Mouse (Mus musculus) thymus, adult 2 months (tissue): ENCODE data around the gene Pram1. TPM values are rescaled to one million over a fixed set of nuclear protein-coding genes. Genes with fewer than 3 reads are reported as not detected.

Experiments used
- DNase-seq: peaks from one replicate; pipeline ENCODE4 v3.0.0; 2021
- H3K27ac ChIP-seq: fragments of 200-500 bp; 2 replicates; pipeline ENCODE4 v1.5.1; 2012; ENCODE audit warnings: low read length, control low read depth; ENCODE audit not compliant: control insufficient read depth, insufficient read depth
- H3K27me3 ChIP-seq: fragments of 200-500 bp; 2 replicates; pipeline ENCODE4 v1.6.1; 2012; ENCODE audit warnings: mild to moderate bottlenecking, low read length, moderate library complexity, mixed read lengths; ENCODE audit not compliant: control insufficient read depth, insufficient read depth
- H3K36me3 ChIP-seq: fragments of 200-500 bp; 2 replicates; pipeline ENCODE4 v1.6.1; 2012; ENCODE audit warnings: mild to moderate bottlenecking, low read length, moderate library complexity; ENCODE audit not compliant: control insufficient read depth, insufficient read depth
- H3K4me1 ChIP-seq: fragments of 200-500 bp; replicated peaks from 2 replicates; pipeline ENCODE4 v1.6.1; 2012; ENCODE audit warnings: low read length; ENCODE audit not compliant: control insufficient read depth, insufficient read depth
- H3K4me3 ChIP-seq: fragments of 200-500 bp; 2 replicates; pipeline ENCODE4 v1.5.1; 2012; ENCODE audit warnings: mild to moderate bottlenecking, low read length, control low read depth, moderate library complexity; ENCODE audit not compliant: control insufficient read depth, insufficient read depth
- CTCF ChIP-seq: fragments of 200-500 bp; IDR thresholded peaks from 2 replicates; pipeline ENCODE4 v1.5.1; 2012; ENCODE audit warnings: mild to moderate bottlenecking, control low read depth, low read length, moderate library complexity, borderline replicate concordance; ENCODE audit not compliant: control insufficient read depth, poor library complexity, insufficient read depth; ENCODE audit errors: extremely low read depth
- POLR2A ChIP-seq: fragments of 200-500 bp; IDR thresholded peaks from 2 replicates; pipeline ENCODE4 v1.6.1; 2012; ENCODE audit warnings: mild to moderate bottlenecking, low read length, control low read depth, moderate library complexity; ENCODE audit not compliant: control insufficient read depth, poor library complexity, insufficient read depth; ENCODE audit errors: extremely low read depth
- WGBS: fragments of 180-500 bp; shearing (Covaris S2); methylation state at CpG from one replicate; pipeline ENCODE4 v1.1.7; 2018; 5-methylcytosine and 5-hydroxymethylcytosine counted together
- polyA plus RNA-seq: library from polyadenylated mRNA; depleted of rRNA; stranded (reverse); fragments of >200 nt; gene quantifications from 2 replicates; pipeline ENCODE4 v1.2.3, GENCODE M21; 2012; rRNA removed

The Pram1 gene
- 0.53 and 1.5 TPM in 2 replicates for polyA plus RNA-seq

- Histone ChIP-seq H3K27me3 (no peaks in the 10 kb centered on the region), H3K27ac (no peak within 1 kb of the TSS), H3K4me1 (peaks cover 25% of the 10 kb centered on the region), H3K36me3 (no peaks in the 10 kb centered on the region), H3K4me3 (no peak within 1 kb of the TSS)
- no peak for TF ChIP-seq POLR2A
- no peak for TF ChIP-seq CTCF
- no peak for DNase-seq
- 38% methylated on average over 4 of the region's 4 CpGs for WGBS
Measured at GRCm38 (mm10) chr17:33637516-33638276, at the start of gene Pram1. Pram1 (plus strand) TSS chr17:33638056.

- DNase-seq: no peak
- H3K27ac ChIP-seq: no peak overlapping the region
- H3K4me1 ChIP-seq: no peaks in the 10 kb centered on the region
- H3K36me3 ChIP-seq: no peaks in the 10 kb centered on the region
- TF ChIP-seq CTCF: no peak
- TF ChIP-seq POLR2A: no peak
- H3K4me3 ChIP-seq: no peak overlapping the region
- H3K27me3 ChIP-seq: no peaks in the 10 kb centered on the region
Measured at GRCm38 (mm10) chr17:33597271-33597670, 40.6 kb upstream of the Pram1 start.

GRCm38 (mm10) chr17:33598506-33598905, 39.4 kb upstream of the Pram1 start:
- DNase-seq: no peak
- no peak for TF ChIP-seq POLR2A
- TF ChIP-seq CTCF: no peak
- no peaks in the 10 kb centered on the region for H3K36me3 ChIP-seq
- no peaks in the 10 kb centered on the region for H3K27me3 ChIP-seq
- 96% methylated on average over 5 of the region's 5 CpGs for WGBS
- H3K4me3 ChIP-seq: no peak overlapping the region
- no peaks in the 10 kb centered on the region for H3K4me1 ChIP-seq
- no peak overlapping the region for H3K27ac ChIP-seq

- no peak overlapping the region for H3K27ac ChIP-seq
- WGBS: 96% methylated on average over 8 of the region's 8 CpGs
- no peak for DNase-seq
- H3K27me3 ChIP-seq: no peaks in the 10 kb centered on the region
- TF ChIP-seq CTCF (no peak), POLR2A (no peak)
- no peak overlapping the region for H3K4me3 ChIP-seq
- H3K36me3 ChIP-seq: no peaks in the 10 kb centered on the region
- H3K4me1 ChIP-seq: no peaks in the 10 kb centered on the region
Measured at GRCm38 (mm10) chr17:33599836-33600475, 37.9 kb upstream of the Pram1 start.

- TF ChIP-seq POLR2A (no peak), CTCF (no peak)
- Histone ChIP-seq H3K4me1 (no peaks in the 10 kb centered on the region), H3K36me3 (no peaks in the 10 kb centered on the region), H3K4me3 (no peak overlapping the region), H3K27ac (no peak overlapping the region), H3K27me3 (no peaks in the 10 kb centered on the region)
- no peak for DNase-seq
- whole genome bisulfite sequencing: 97% methylated on average over 3 of the region's 3 CpGs
Measured at GRCm38 (mm10) chr17:33600831-33601230, 37.0 kb upstream of the Pram1 start.

GRCm38 (mm10) chr17:33601947-33602346, 35.9 kb upstream of the Pram1 start:
- TF ChIP-seq CTCF: no peak
- no peak for TF ChIP-seq POLR2A
- H3K27me3 ChIP-seq: no peaks in the 10 kb centered on the region
- H3K36me3 ChIP-seq: no peaks in the 10 kb centered on the region
- 96% methylated on average over 12 of the region's 12 CpGs for WGBS
- H3K4me3 ChIP-seq: no peak overlapping the region
- no peak for DNase-seq
- H3K4me1 ChIP-seq: no peaks in the 10 kb centered on the region
- no peak overlapping the region for H3K27ac ChIP-seq

GRCm38 (mm10) chr17:33607273-33607672, 30.6 kb upstream of the Pram1 start:
- DNase-seq: no peak
- Histone ChIP-seq H3K27ac (no peak overlapping the region), H3K36me3 (no peaks in the 10 kb centered on the region), H3K4me1 (no peaks in the 10 kb centered on the region), H3K4me3 (no peak overlapping the region), H3K27me3 (no peaks in the 10 kb centered on the region)
- 96% methylated on average over 2 of the region's 2 CpGs for WGBS
- TF ChIP-seq CTCF (no peak), POLR2A (no peak)
